Mouse (Mus musculus) kidney, adult 11 months (tissue): ENCODE measurements around the gene Rtp3.
A peak's percentile ranks its signal among the peaks of the same experiment; 100 is the strongest.

Experiments
- DNase-seq: peaks from one replicate; pipeline ENCODE4 v3.0.0; 2022

Rtp3 gene

GRCm38 (mm10) chr9:110990204-110990603 lies at the start of gene Rtp3:
Gene Rtp3 (minus strand): TSS chr9:110990583.
- DNase-seq: peak; percentile 62

- DNase-seq: no peak
Measured at GRCm38 (mm10) chr9:111039966-111040365, 49.6 kb upstream of the Rtp3 start.

GRCm38 (mm10) chr9:111033717-111034116 lies 43.3 kb upstream of the Rtp3 start:
- DNase-seq: no peak

- DNase-seq: no peak
Measured at GRCm38 (mm10) chr9:111026791-111027190, 36.4 kb upstream of the Rtp3 start.

GRCm38 (mm10) chr9:111019022-111019421 lies 28.6 kb upstream of the Rtp3 start, which contains the start of gene Ltf:
Gene Ltf (plus strand): TSS chr9:111019271.
- DNase-seq: no peak

GRCm38 (mm10) chr9:111015658-111016057 lies 25.3 kb upstream of the Rtp3 start:
- no peak for DNase-seq

GRCm38 (mm10) chr9:111012041-111012440 lies 21.7 kb upstream of the Rtp3 start:
- peak; percentile 34 for DNase-seq

GRCm38 (mm10) chr9:111011550-111011949 lies 21.2 kb upstream of the Rtp3 start:
- peak; percentile 57 for DNase-seq

GRCm38 (mm10) chr9:111009763-111010162 lies 19.4 kb upstream of the Rtp3 start:
- no peak for DNase-seq

- no peak for DNase-seq
Measured at GRCm38 (mm10) chr9:111006544-111006943, 16.2 kb upstream of the Rtp3 start.

- no peak for DNase-seq
Measured at GRCm38 (mm10) chr9:111003279-111003678, 12.9 kb upstream of the Rtp3 start.

- DNase-seq: no peak
Measured at GRCm38 (mm10) chr9:111001621-111002020, 11.2 kb upstream of the Rtp3 start.

- peak; percentile 50 for DNase-seq
Measured at GRCm38 (mm10) chr9:110999856-111000255, 9.5 kb upstream of the Rtp3 start.

- DNase-seq: no peak
Measured at GRCm38 (mm10) chr9:110999056-110999455, 8.7 kb upstream of the Rtp3 start.

GRCm38 (mm10) chr9:110997245-110997644 lies 6.9 kb upstream of the Rtp3 start:
- peak; percentile 63 for DNase-seq

- DNase-seq: peak; percentile 87
Measured at GRCm38 (mm10) chr9:110994716-110995172, 4.4 kb upstream of the Rtp3 start.

GRCm38 (mm10) chr9:110993281-110993709 lies 2.9 kb upstream of the Rtp3 start:
- DNase-seq: peak; percentile 17

- no peak for DNase-seq
Measured at GRCm38 (mm10) chr9:110989543-110989942, 840 bp downstream of the Rtp3 start.

GRCm38 (mm10) chr9:110989141-110989540 lies 1.2 kb downstream of the Rtp3 start:
- DNase-seq: no peak

- no peak for DNase-seq
Measured at GRCm38 (mm10) chr9:110988078-110988477, 2.3 kb downstream of the Rtp3 start.

GRCm38 (mm10) chr9:110987331-110987730 lies 3.1 kb downstream of the Rtp3 start:
- no peak for DNase-seq

GRCm38 (mm10) chr9:110985951-110986350 lies 4.4 kb downstream of the Rtp3 start:
- no peak for DNase-seq

GRCm38 (mm10) chr9:110985541-110985940 lies 4.8 kb downstream of the Rtp3 start:
- DNase-seq: no peak

GRCm38 (mm10) chr9:110984096-110984495 lies 6.3 kb downstream of the Rtp3 start:
- no peak for DNase-seq

- DNase-seq: no peak
Measured at GRCm38 (mm10) chr9:110982351-110982750, 8.0 kb downstream of the Rtp3 start.

GRCm38 (mm10) chr9:110979411-110979810 lies 11.0 kb downstream of the Rtp3 start:
- DNase-seq: no peak
